Comparison of ENCODE assay signal across 8 mouse cellular contexts in genomic region chr9:48649098-48649766, GRCm38 (mm10). TPM values are rescaled to one million over a fixed set of nuclear protein-coding genes. Genes with fewer than 3 reads are reported as not detected.
A peak's percentile ranks its signal among the peaks of the same experiment; 100 is the strongest.
DNase-seq lines count a peak whose midpoint lies in the region; ATAC-seq and TF ChIP-seq lines count a peak whose summit lies in the region.

No protein-coding gene starts in this region.

- 3% methylated on average over 21 of the region's 22 CpGs for WGBS in hindbrain, embryonic 15.5 days
- WGBS in limb, embryonic 15.5 days: 2% methylated on average over 22 of the region's 22 CpGs
- WGBS in midbrain, embryonic 10.5 days: under 1% methylated on average over 22 of the region's 22 CpGs

- peaks cover 2% of the 10 kb centered on the region; the same call in 1 of the 2 replicates for H3K4me1 ChIP-seq in cortical plate, adult 2 months (ENCODE audit: control insufficient read depth, insufficient read depth, low read length)
- H3K4me1 ChIP-seq in hindbrain, embryonic 15.5 days (replicated peaks): peaks cover 30% of the 10 kb centered on the region
- peaks cover 12% of the 10 kb centered on the region for H3K4me1 ChIP-seq in limb, embryonic 15.5 days
- peaks cover 90% of the 10 kb centered on the region for H3K4me1 ChIP-seq in midbrain, embryonic 10.5 days

- intact Hi-C loops in gastrocnemius, postnatal 36 days (cut with DNase I): loop anchor here (1.0 to 5.0 kb wide), 3 partner anchors 73 to 398 kb away; no protein-coding TSS in a partner anchor

- peak; percentile 57 for DNase-seq in adrenal gland, adult 2 months
- DNase-seq in gastrocnemius, postnatal 36 days: peak; percentile 47 to 74
- peak; percentile 96 for DNase-seq in midbrain, embryonic 10.5 days (ENCODE audit: low spot score)
- DNase-seq in urinary bladder, postnatal 25 days (ENCODE audit: low spot score): peak; percentile 16

- peak overlapping the region; percentile 9; the same call in 1 of the 2 replicates for H3K4me3 ChIP-seq in cortical plate, adult 2 months (ENCODE audit: insufficient read depth, low read length)
- H3K4me3 ChIP-seq in hindbrain, embryonic 15.5 days: peak overlapping the region; percentile 18; the same call in 1 of the 2 replicates
- peak overlapping the region; percentile 31 for H3K4me3 ChIP-seq in limb, embryonic 15.5 days
- H3K4me3 ChIP-seq in midbrain, embryonic 10.5 days: peak overlapping the region; percentile 40

- no peak for TF ChIP-seq CTCF in cortical plate, adult 2 months (IDR thresholded peaks at IDR 0.05; ENCODE audit: extremely low read depth, insufficient read depth, low read length)

- no peak overlapping the region for H3K9ac ChIP-seq in hindbrain, embryonic 15.5 days
- H3K9ac ChIP-seq in limb, embryonic 15.5 days: no peak overlapping the region

- H3K4me2 ChIP-seq in hindbrain, embryonic 15.5 days: peak overlapping the region; percentile 46
- peak overlapping the region; percentile 46 for H3K4me2 ChIP-seq in limb, embryonic 15.5 days

- H3K36me3 ChIP-seq in hindbrain, embryonic 15.5 days: no peaks in the 10 kb centered on the region
- no peaks in the 10 kb centered on the region for H3K36me3 ChIP-seq in limb, embryonic 15.5 days
- H3K36me3 ChIP-seq in midbrain, embryonic 10.5 days: 0 out of 2 replicates have a peak, but pooled peaks cover 4% of the 10 kb centered on the region

- peak; percentile 39; the same call in 1 of the 2 replicates for ATAC-seq in hindbrain, embryonic 15.5 days (ENCODE audit: low FRiP score, low read depth)
- peak; percentile 30; the same call in 1 of the 2 replicates for ATAC-seq in limb, embryonic 15.5 days (ENCODE audit: insufficient number of reproducible peaks, low FRiP score, low TSS enrichment, low read depth)
- ATAC-seq in cerebellum, adult (ENCODE audit: insufficient number of reproducible peaks, low FRiP score, low TSS enrichment): no peak

- H3K9me3 ChIP-seq in hindbrain, embryonic 15.5 days: no peaks in the 10 kb centered on the region
- no peaks in the 10 kb centered on the region for H3K9me3 ChIP-seq in limb, embryonic 15.5 days
- peaks cover 7% of the 10 kb centered on the region for H3K9me3 ChIP-seq in midbrain, embryonic 10.5 days (replicated peaks)

- peaks cover 5% of the 10 kb centered on the region for H3K27me3 ChIP-seq in hindbrain, embryonic 15.5 days
- peaks cover 54% of the 10 kb centered on the region for H3K27me3 ChIP-seq in limb, embryonic 15.5 days
- H3K27me3 ChIP-seq in midbrain, embryonic 10.5 days (ENCODE audit: low read depth, poor library complexity, severe bottlenecking): no peaks in the 10 kb centered on the region

- TF ChIP-seq POLR2A in cortical plate, adult 2 months (IDR thresholded peaks at IDR 0.05; ENCODE audit: extremely low read depth, insufficient read depth, low read length): no peak

- H3K27ac ChIP-seq in cortical plate, adult 2 months (ENCODE audit: insufficient read depth, low read length): no peak overlapping the region
- 0 out of 2 replicates have a peak overlapping the region, but pooled peaks have one; percentile 26 for H3K27ac ChIP-seq in hindbrain, embryonic 15.5 days (replicated peaks)
- H3K27ac ChIP-seq in limb, embryonic 15.5 days: no peak overlapping the region
- H3K27ac ChIP-seq in midbrain, embryonic 10.5 days (replicated peaks): peak overlapping the region; percentile 91

RNA-seq across cellular contexts. Expression of gene Nnmt, which starts 44.3 kb away (rescaled TPM):
- total RNA-seq in adrenal gland, adult 2 months (2021): 100 to 1,000 TPM in 1 of 2 experiments, 10 to 100 TPM in 1; 25.8 to 147 TPM
- polyA plus RNA-seq in adrenal gland, adult 2 months (2012; rRNA removed): 4.1 and 9.5 TPM in 2 replicates
- polyA plus RNA-seq in cortical plate, adult 2 months (2012; rRNA removed): 0.35 and 0.51 TPM in 2 replicates
- 1 to 10 TPM; 2.8 to 5.2 TPM for total RNA-seq in gastrocnemius, postnatal 36 days (2021)
- polyA plus RNA-seq in hindbrain, embryonic 15.5 days (2015; fragmentation: Nextera tagmentation; extraction: Ambion mirVana): 1.5 and 1.6 TPM in 2 replicates
- polyA plus RNA-seq in limb, embryonic 15.5 days (2015; fragmentation: Nextera tagmentation; extraction: Ambion mirVana): 12.1 and 12.5 TPM in 2 replicates
- polyA plus RNA-seq in midbrain, embryonic 10.5 days (2016; fragmentation: Nextera tagmentation; extraction: Ambion mirVana): 0.65 and 1.1 TPM in 2 replicates

Comparison
In these comparisons a context has a peak if more than half of its experiments do, and no peak if none do; other contexts are left out.
1. DNase-seq: peak in every context shown above with its lines; median percentile 96 in midbrain, embryonic 10.5 days; 60 in gastrocnemius, postnatal 36 days; 57 in adrenal gland, adult 2 months; 16 in urinary bladder, postnatal 25 days.
2. H3K27ac ChIP-seq: peak in hindbrain, embryonic 15.5 days (single experiment) and midbrain, embryonic 10.5 days (single experiment); none in cortical plate, adult 2 months (single experiment) and limb, embryonic 15.5 days (single experiment).
3. Peak in every context shown above with its lines, with median percentiles within 50 percentile points of each other: H3K4me3 ChIP-seq.